8 mouse cellular contexts compared by ENCODE assay signal in genomic region chr12:82469706-82470361, GRCm38 (mm10).
DNase-seq lines count a peak whose midpoint lies in the region; ATAC-seq lines count a peak whose summit lies in the region.

No protein-coding gene starts in this region.

- no peaks in the 10 kb centered on the region for H3K36me3 ChIP-seq in intestine, embryonic 15.5 days

- H3K27ac ChIP-seq in intestine, embryonic 15.5 days, result peak overlapping the region; percentile 84

- 2% methylated on average over 12 of the region's 12 CpGs for WGBS in intestine, embryonic 15.5 days

- DNase-seq in adipocyte (ENCODE audit: low spot score), result peak; percentile 86
- peak; percentile 93 for DNase-seq in embryo, embryonic 10 days (ENCODE audit: low spot score)
- DNase-seq in gastrocnemius, postnatal 36 days, result peak; percentile 77 to 81
- DNase-seq in left cerebral cortex, postnatal 14 days (ENCODE audit: low spot score in 2 of 2), result peak; percentile 91 to 93
- peak; percentile 87 for DNase-seq in right cerebral cortex, postnatal 14 days
- peak; percentile 70 for DNase-seq in urinary bladder, postnatal 25 days (ENCODE audit: low spot score)

- H3K27me3 ChIP-seq in intestine, embryonic 15.5 days (replicated peaks), result no peaks in the 10 kb centered on the region

- peak overlapping the region; percentile 20 for H3K9ac ChIP-seq in intestine, embryonic 15.5 days

- H3K4me3 ChIP-seq in intestine, embryonic 15.5 days (replicated peaks), result peak overlapping the region; percentile 43

- peak; percentile 88 for ATAC-seq in intestine, embryonic 15.5 days
- peak; percentile 82 for ATAC-seq in megakaryocyte-erythroid progenitor cell, adult 5-6 weeks (replicated peaks; ENCODE audit: low FRiP score, low TSS enrichment, poor library complexity, severe bottlenecking)

- peaks cover 12% of the 10 kb centered on the region for H3K4me1 ChIP-seq in intestine, embryonic 15.5 days (replicated peaks)

- H3K9me3 ChIP-seq in intestine, embryonic 15.5 days, result no peaks in the 10 kb centered on the region

- intact Hi-C loops in gastrocnemius, postnatal 36 days (cut with DNase I), result loop anchor here (5.0 kb wide), 1 partner anchor 298 kb away; no protein-coding TSS in a partner anchor
- intact Hi-C loops in left cerebral cortex, postnatal 14 days (cut with DNase I), result loop anchor here (5.0 kb wide), 2 partner anchors 148 to 298 kb away; no protein-coding TSS in a partner anchor

- H3K4me2 ChIP-seq in intestine, embryonic 15.5 days (replicated peaks), result peak overlapping the region; percentile 75

Comparison
In these comparisons a context has a peak if more than half of its experiments do, and no peak if none do; other contexts are left out.
1. Peak in every context shown above with its lines: DNase-seq, ATAC-seq, H3K4me3 ChIP-seq and H3K27ac ChIP-seq.